Mouse (Mus musculus) cerebellum, adult 11-12 months (tissue): ENCODE results near the gene E130309D02Rik.

Experiments used
- DNase-seq: peaks from one replicate; pipeline ENCODE4 v3.0.0; 2022

Gene E130309D02Rik

GRCm38 (mm10) chr5:143308825-143309224 lies 6.3 kb downstream of the E130309D02Rik start:
- no peak for DNase-seq

- DNase-seq, result no peak
These were observed 10.9 kb downstream of the E130309D02Rik start for GRCm38 (mm10) chr5:143304251-143304650.

- no peak for DNase-seq
These were observed 13.9 kb downstream of the E130309D02Rik start for GRCm38 (mm10) chr5:143301296-143301695.

- DNase-seq, result no peak
These were observed 15.5 kb downstream of the E130309D02Rik start for GRCm38 (mm10) chr5:143299686-143300085.

GRCm38 (mm10) chr5:143298391-143298790 lies 16.8 kb downstream of the E130309D02Rik start:
- no peak for DNase-seq

- no peak for DNase-seq
These were observed 17.2 kb downstream of the E130309D02Rik start for GRCm38 (mm10) chr5:143297986-143298385.

GRCm38 (mm10) chr5:143295330-143295729 lies 19.8 kb downstream of the E130309D02Rik start:
- DNase-seq, result no peak

- no peak for DNase-seq
These were observed 20.3 kb downstream of the E130309D02Rik start for GRCm38 (mm10) chr5:143294862-143295261.

GRCm38 (mm10) chr5:143293404-143293803 lies 21.8 kb downstream of the E130309D02Rik start, which contains the start of gene Zfp853:
Gene Zfp853 (minus strand): TSS chr5:143293623.
- no peak for DNase-seq

- DNase-seq, result no peak
These were observed 22.3 kb downstream of the E130309D02Rik start for GRCm38 (mm10) chr5:143292879-143293278.

- no peak for DNase-seq
These were observed 25.9 kb downstream of the E130309D02Rik start for GRCm38 (mm10) chr5:143289299-143289698.

GRCm38 (mm10) chr5:143288378-143288911 lies 26.7 kb downstream of the E130309D02Rik start:
- no peak for DNase-seq

- DNase-seq, result peak; percentile 48
These were observed 27.3 kb downstream of the E130309D02Rik start for GRCm38 (mm10) chr5:143287774-143288328.

- DNase-seq, result no peak
These were observed 30.4 kb downstream of the E130309D02Rik start for GRCm38 (mm10) chr5:143284762-143285161.

- no peak for DNase-seq
These were observed 35.9 kb downstream of the E130309D02Rik start for GRCm38 (mm10) chr5:143279247-143279646.

GRCm38 (mm10) chr5:143275761-143276160 lies 39.4 kb downstream of the E130309D02Rik start:
- DNase-seq, result no peak

GRCm38 (mm10) chr5:143272540-143273330 lies 42.4 kb downstream of the E130309D02Rik start:
- DNase-seq, result no peak

GRCm38 (mm10) chr5:143272108-143272507 lies 43.1 kb downstream of the E130309D02Rik start:
- no peak for DNase-seq

- DNase-seq, result no peak
These were observed 43.5 kb downstream of the E130309D02Rik start for GRCm38 (mm10) chr5:143271642-143272041.

- no peak for DNase-seq
These were observed 45.0 kb downstream of the E130309D02Rik start for GRCm38 (mm10) chr5:143270151-143270519.

- peak; percentile 81 for DNase-seq
These were observed 45.6 kb downstream of the E130309D02Rik start, which contains the start of gene Zfp316 for GRCm38 (mm10) chr5:143269363-143270150. Gene Zfp316 (minus strand): TSS chr5:143270022.

GRCm38 (mm10) chr5:143268985-143269362 lies 46.2 kb downstream of the E130309D02Rik start:
- peak; percentile 57 for DNase-seq

GRCm38 (mm10) chr5:143266794-143267193 lies 48.4 kb downstream of the E130309D02Rik start:
- DNase-seq, result no peak
